8 mouse cellular contexts compared by ENCODE assay signal in the genomic region with DNA sequence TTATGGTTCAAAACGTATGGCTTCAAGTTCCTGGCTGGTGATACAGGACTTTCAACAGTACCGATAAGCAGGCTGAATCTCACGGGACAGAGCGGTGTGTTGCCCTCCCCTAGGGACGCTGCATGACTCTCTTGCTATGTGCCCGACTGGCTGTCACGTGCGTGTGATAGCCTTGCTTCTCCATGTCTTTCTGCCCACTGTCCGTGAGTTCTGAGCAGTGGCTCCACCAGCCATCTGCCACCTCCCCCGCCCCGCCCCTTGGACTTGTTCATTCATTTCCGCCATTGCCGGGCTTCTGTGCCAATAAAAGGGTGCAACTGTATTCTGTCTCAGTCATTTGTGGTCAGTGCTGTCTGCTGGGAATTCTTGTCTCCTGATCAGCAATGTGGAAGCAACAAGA.
DNase-seq lines count a peak whose midpoint lies in the region; ATAC-seq and TF ChIP-seq lines count a peak whose summit lies in the region.

No protein-coding gene starts in this region.

- H3K9ac ChIP-seq in embryonic facial prominence, embryonic 12.5 days: no peak overlapping the region
- H3K9ac ChIP-seq in limb, embryonic 12.5 days (replicated peaks): no peak overlapping the region

- TF ChIP-seq CTCF in cerebellum, adult 2 months (IDR thresholded peaks at IDR 0.05; ENCODE audit: borderline replicate concordance, insufficient read depth, low read depth, low read length): no peak

- H3K36me3 ChIP-seq in embryonic facial prominence, embryonic 12.5 days: no peaks in the 10 kb centered on the region
- no peaks in the 10 kb centered on the region for H3K36me3 ChIP-seq in embryonic facial prominence, embryonic 10.5 days (replicated peaks)
- H3K36me3 ChIP-seq in limb, embryonic 12.5 days: no peaks in the 10 kb centered on the region

- H3K4me1 ChIP-seq in embryonic facial prominence, embryonic 12.5 days: peaks cover 14% of the 10 kb centered on the region
- H3K4me1 ChIP-seq in embryonic facial prominence, embryonic 10.5 days: peaks cover 39% of the 10 kb centered on the region
- H3K4me1 ChIP-seq in cerebellum, adult 2 months (ENCODE audit: control insufficient read depth, insufficient read depth, low read length): 0 out of 2 replicates have a peak, but pooled peaks cover 2% of the 10 kb centered on the region
- H3K4me1 ChIP-seq in limb, embryonic 12.5 days (replicated peaks): peaks cover 42% of the 10 kb centered on the region

- no peaks in the 10 kb centered on the region for H3K27me3 ChIP-seq in embryonic facial prominence, embryonic 12.5 days
- no peaks in the 10 kb centered on the region for H3K27me3 ChIP-seq in embryonic facial prominence, embryonic 10.5 days (replicated peaks; ENCODE audit: low read depth, poor library complexity, severe bottlenecking)
- no peaks in the 10 kb centered on the region for H3K27me3 ChIP-seq in cerebellum, adult 2 months (ENCODE audit: control insufficient read depth, insufficient read depth, low read length)
- H3K27me3 ChIP-seq in limb, embryonic 12.5 days: no peaks in the 10 kb centered on the region

- no peak overlapping the region for H3K4me2 ChIP-seq in embryonic facial prominence, embryonic 12.5 days (replicated peaks)
- 0 out of 2 replicates have a peak overlapping the region, but pooled peaks have one; percentile 17 for H3K4me2 ChIP-seq in limb, embryonic 12.5 days

- WGBS in embryonic facial prominence, embryonic 12.5 days: 71% methylated on average over 13 of the region's 13 CpGs
- WGBS in embryonic facial prominence, embryonic 10.5 days: 76% methylated on average over 13 of the region's 13 CpGs
- 11% methylated on average over 13 of the region's 13 CpGs for whole genome bisulfite sequencing in cerebellum, adult 2 months
- 68% methylated on average over 13 of the region's 13 CpGs for WGBS in limb, embryonic 12.5 days

- no peak for TF ChIP-seq POLR2A in cerebellum, adult 2 months (IDR thresholded peaks at IDR 0.05; ENCODE audit: borderline replicate concordance, insufficient read depth, low read length)

- no peak overlapping the region for H3K27ac ChIP-seq in embryonic facial prominence, embryonic 12.5 days
- no peak overlapping the region for H3K27ac ChIP-seq in embryonic facial prominence, embryonic 10.5 days (replicated peaks)
- H3K27ac ChIP-seq in cerebellum, adult 2 months (ENCODE audit: insufficient read depth, low read length): no peak overlapping the region
- no peak overlapping the region for H3K27ac ChIP-seq in limb, embryonic 12.5 days

- no peak overlapping the region for H3K4me3 ChIP-seq in embryonic facial prominence, embryonic 12.5 days
- H3K4me3 ChIP-seq in embryonic facial prominence, embryonic 10.5 days: no peak overlapping the region
- H3K4me3 ChIP-seq in cerebellum, adult 2 months (replicated peaks; ENCODE audit: insufficient read depth, low read depth, low read length): peak overlapping the region; percentile 45
- no peak overlapping the region for H3K4me3 ChIP-seq in limb, embryonic 12.5 days (replicated peaks)

- DNase-seq in embryonic facial prominence, embryonic 10.5 days (ENCODE audit: low spot score): no peak
- peak; percentile 46 for DNase-seq in lung, postnatal 10 days
- DNase-seq in lung, adult 18-20 months: no peak
- peak; percentile 31 to 55 for DNase-seq in cerebellum, adult 2 months
- DNase-seq in ovary, postnatal 10 days (ENCODE audit: low spot score): no peak
- no peak for DNase-seq in testis, postnatal 14 days (ENCODE audit: low spot score)

- 0 out of 2 replicates have a peak, but pooled peaks have one; percentile 13 for ATAC-seq in embryonic facial prominence, embryonic 12.5 days (ENCODE audit: insufficient number of reproducible peaks, insufficient read depth, low FRiP score, low TSS enrichment)
- no peak for ATAC-seq in limb, embryonic 12.5 days (ENCODE audit: insufficient number of reproducible peaks, insufficient read depth, low FRiP score, low TSS enrichment, low read depth)

- no peaks in the 10 kb centered on the region for H3K9me3 ChIP-seq in embryonic facial prominence, embryonic 12.5 days
- H3K9me3 ChIP-seq in embryonic facial prominence, embryonic 10.5 days: no peaks in the 10 kb centered on the region
- no peaks in the 10 kb centered on the region for H3K9me3 ChIP-seq in limb, embryonic 12.5 days

Comparison
In these comparisons a context has a peak if more than half of its experiments do, and no peak if none do; other contexts are left out.
1. DNase-seq: peak in lung, postnatal 10 days (single experiment) and cerebellum, adult 2 months (2 of 2); none in embryonic facial prominence, embryonic 10.5 days (single experiment), lung, adult 18-20 months (0 of 2), ovary, postnatal 10 days (single experiment) and testis, postnatal 14 days (single experiment).